Mouse (Mus musculus): Measurements from ENCODE around the gene Ranbp1. TPM values are rescaled to one million over a fixed set of nuclear protein-coding genes. Genes with fewer than 3 reads are reported as not detected.

Ranbp1 gene
- polyA plus RNA-seq, 1 experiment, result 53.6 TPM

- peaks cover 22% of the 10 kb centered on the region for H3K36me3 ChIP-seq (ENCODE audit: control insufficient read depth, insufficient read depth, low read length)
- H3K4me3 ChIP-seq (ENCODE audit: extremely low read depth, insufficient read depth, insufficient read length), result no peak overlapping the region
- TF ChIP-seq CTCF (IDR thresholded peaks at IDR 0.05; ENCODE audit: extremely low read depth, insufficient read depth, insufficient read length, insufficient replicate concordance), result no peak
- TF ChIP-seq POLR2A (IDR thresholded peaks at IDR 0.05; ENCODE audit: low read depth, low read length), result no peak
- H3K4me1 ChIP-seq (ENCODE audit: control insufficient read depth, insufficient read depth, insufficient read length), result peaks cover 17% of the 10 kb centered on the region
- H3K27ac ChIP-seq (ENCODE audit: insufficient read depth, low read length), result no peak overlapping the region
- H3K27me3 ChIP-seq (ENCODE audit: control insufficient read depth, insufficient read depth, low read length), result no peaks in the 10 kb centered on the region
- no peak for DNase-seq (ENCODE audit: low read depth in 1 of 2, low spot score in 2 of 2)
- WGBS, result 24% methylated on average over 11 of the region's 11 CpGs
These were observed 18.9 kb downstream of the Ranbp1 start for GRCm38 (mm10) chr16:18229622-18230021.

GRCm38 (mm10) chr16:18228856-18229255, 19.7 kb downstream of the Ranbp1 start:
- WGBS, result 98% methylated on average over 4 of the region's 4 CpGs
- Histone ChIP-seq H3K4me3 (ENCODE audit: extremely low read depth, insufficient read depth, insufficient read length) (no peak overlapping the region), H3K27me3 (ENCODE audit: control insufficient read depth, insufficient read depth, low read length) (no peaks in the 10 kb centered on the region), H3K4me1 (ENCODE audit: control insufficient read depth, insufficient read depth, insufficient read length) (peaks cover 12% of the 10 kb centered on the region), H3K27ac (ENCODE audit: insufficient read depth, low read length) (no peak overlapping the region), H3K36me3 (ENCODE audit: control insufficient read depth, insufficient read depth, low read length) (peaks cover 27% of the 10 kb centered on the region)
- no peak for DNase-seq (ENCODE audit: low read depth in 1 of 2, low spot score in 2 of 2)
- TF ChIP-seq CTCF (IDR thresholded peaks at IDR 0.05; ENCODE audit: extremely low read depth, insufficient read depth, insufficient read length, insufficient replicate concordance) (no peak), POLR2A (IDR thresholded peaks at IDR 0.05; ENCODE audit: low read depth, low read length) (no peak)

GRCm38 (mm10) chr16:18227897-18228422, 20.6 kb downstream of the Ranbp1 start:
- Histone ChIP-seq H3K27me3 (ENCODE audit: control insufficient read depth, insufficient read depth, low read length) (no peaks in the 10 kb centered on the region), H3K4me3 (ENCODE audit: extremely low read depth, insufficient read depth, insufficient read length) (no peak overlapping the region), H3K27ac (ENCODE audit: insufficient read depth, low read length) (no peak overlapping the region), H3K36me3 (ENCODE audit: control insufficient read depth, insufficient read depth, low read length) (peaks cover 28% of the 10 kb centered on the region), H3K4me1 (ENCODE audit: control insufficient read depth, insufficient read depth, insufficient read length) (peaks cover 10% of the 10 kb centered on the region)
- WGBS, result 94% methylated on average over 20 of the region's 20 CpGs
- TF ChIP-seq POLR2A (IDR thresholded peaks at IDR 0.05; ENCODE audit: low read depth, low read length) (no peak), CTCF (IDR thresholded peaks at IDR 0.05; ENCODE audit: extremely low read depth, insufficient read depth, insufficient read length, insufficient replicate concordance) (no peak)
- no peak for DNase-seq (ENCODE audit: low read depth in 1 of 2, low spot score in 2 of 2)

- Histone ChIP-seq H3K27ac (ENCODE audit: insufficient read depth, low read length) (no peak overlapping the region), H3K36me3 (ENCODE audit: control insufficient read depth, insufficient read depth, low read length) (peaks cover 30% of the 10 kb centered on the region), H3K4me3 (ENCODE audit: extremely low read depth, insufficient read depth, insufficient read length) (no peak overlapping the region), H3K27me3 (ENCODE audit: control insufficient read depth, insufficient read depth, low read length) (no peaks in the 10 kb centered on the region), H3K4me1 (ENCODE audit: control insufficient read depth, insufficient read depth, insufficient read length) (peaks cover 10% of the 10 kb centered on the region)
- DNase-seq (ENCODE audit: low read depth in 1 of 2, low spot score in 2 of 2), result no peak
- 92% methylated on average over 13 of the region's 13 CpGs for WGBS
- TF ChIP-seq POLR2A (IDR thresholded peaks at IDR 0.05; ENCODE audit: low read depth, low read length) (no peak), CTCF (IDR thresholded peaks at IDR 0.05; ENCODE audit: extremely low read depth, insufficient read depth, insufficient read length, insufficient replicate concordance) (no peak)
These were observed 21.3 kb downstream of the Ranbp1 start for GRCm38 (mm10) chr16:18227187-18227586.

GRCm38 (mm10) chr16:18222188-18222587, 26.3 kb downstream of the Ranbp1 start:
- no peak for TF ChIP-seq POLR2A (IDR thresholded peaks at IDR 0.05; ENCODE audit: low read depth, low read length)
- no peak for TF ChIP-seq CTCF (IDR thresholded peaks at IDR 0.05; ENCODE audit: extremely low read depth, insufficient read depth, insufficient read length, insufficient replicate concordance)
- H3K4me3 ChIP-seq (ENCODE audit: extremely low read depth, insufficient read depth, insufficient read length), result no peak overlapping the region
- no peak overlapping the region for H3K27ac ChIP-seq (ENCODE audit: insufficient read depth, low read length)
- H3K36me3 ChIP-seq (ENCODE audit: control insufficient read depth, insufficient read depth, low read length), result peaks cover 21% of the 10 kb centered on the region
- peaks cover 2% of the 10 kb centered on the region; the same call in 1 of the 2 replicates for H3K4me1 ChIP-seq (ENCODE audit: control insufficient read depth, insufficient read depth, insufficient read length)
- 78% methylated on average over 11 of the region's 11 CpGs for WGBS
- H3K27me3 ChIP-seq (ENCODE audit: control insufficient read depth, insufficient read depth, low read length), result no peaks in the 10 kb centered on the region
- no peak for DNase-seq (ENCODE audit: low read depth in 1 of 2, low spot score in 2 of 2)

GRCm38 (mm10) chr16:18221543-18221898, 27.0 kb downstream of the Ranbp1 start:
- no peak for TF ChIP-seq POLR2A (IDR thresholded peaks at IDR 0.05; ENCODE audit: low read depth, low read length)
- TF ChIP-seq CTCF (IDR thresholded peaks at IDR 0.05; ENCODE audit: extremely low read depth, insufficient read depth, insufficient read length, insufficient replicate concordance), result no peak
- H3K27ac ChIP-seq (ENCODE audit: insufficient read depth, low read length), result no peak overlapping the region
- no peaks in the 10 kb centered on the region for H3K27me3 ChIP-seq (ENCODE audit: control insufficient read depth, insufficient read depth, low read length)
- 71% methylated on average over 11 of the region's 11 CpGs for WGBS
- H3K4me3 ChIP-seq (ENCODE audit: extremely low read depth, insufficient read depth, insufficient read length), result no peak overlapping the region
- no peak for DNase-seq (ENCODE audit: low read depth in 1 of 2, low spot score in 2 of 2)
- H3K36me3 ChIP-seq (ENCODE audit: control insufficient read depth, insufficient read depth, low read length), result peaks cover 16% of the 10 kb centered on the region
- peaks cover 2% of the 10 kb centered on the region; the same call in 1 of the 2 replicates for H3K4me1 ChIP-seq (ENCODE audit: control insufficient read depth, insufficient read depth, insufficient read length)

- Histone ChIP-seq H3K27me3 (ENCODE audit: control insufficient read depth, insufficient read depth, low read length) (no peaks in the 10 kb centered on the region), H3K27ac (ENCODE audit: insufficient read depth, low read length) (no peak overlapping the region), H3K4me3 (ENCODE audit: extremely low read depth, insufficient read depth, insufficient read length) (no peak overlapping the region), H3K4me1 (ENCODE audit: control insufficient read depth, insufficient read depth, insufficient read length) (peaks cover 2% of the 10 kb centered on the region; the same call in 1 of the 2 replicates), H3K36me3 (ENCODE audit: control insufficient read depth, insufficient read depth, low read length) (peaks cover 16% of the 10 kb centered on the region)
- no peak for DNase-seq (ENCODE audit: low read depth in 1 of 2, low spot score in 2 of 2)
- 77% methylated on average over 6 of the region's 6 CpGs for WGBS
- TF ChIP-seq POLR2A (IDR thresholded peaks at IDR 0.05; ENCODE audit: low read depth, low read length), result no peak
- TF ChIP-seq CTCF (IDR thresholded peaks at IDR 0.05; ENCODE audit: extremely low read depth, insufficient read depth, insufficient read length, insufficient replicate concordance), result no peak
These were observed 27.5 kb downstream of the Ranbp1 start for GRCm38 (mm10) chr16:18220856-18221542.

Measured in spleen, adult 2 months (tissue).